Mouse (Mus musculus): ENCODE measurements around the gene Pros1. TPM values are rescaled to one million over a fixed set of nuclear protein-coding genes. Genes with fewer than 3 reads are reported as not detected.

Gene Pros1
- polyA plus RNA-seq, 1 experiment from 2014 or later = 24.2 TPM

DNA sequence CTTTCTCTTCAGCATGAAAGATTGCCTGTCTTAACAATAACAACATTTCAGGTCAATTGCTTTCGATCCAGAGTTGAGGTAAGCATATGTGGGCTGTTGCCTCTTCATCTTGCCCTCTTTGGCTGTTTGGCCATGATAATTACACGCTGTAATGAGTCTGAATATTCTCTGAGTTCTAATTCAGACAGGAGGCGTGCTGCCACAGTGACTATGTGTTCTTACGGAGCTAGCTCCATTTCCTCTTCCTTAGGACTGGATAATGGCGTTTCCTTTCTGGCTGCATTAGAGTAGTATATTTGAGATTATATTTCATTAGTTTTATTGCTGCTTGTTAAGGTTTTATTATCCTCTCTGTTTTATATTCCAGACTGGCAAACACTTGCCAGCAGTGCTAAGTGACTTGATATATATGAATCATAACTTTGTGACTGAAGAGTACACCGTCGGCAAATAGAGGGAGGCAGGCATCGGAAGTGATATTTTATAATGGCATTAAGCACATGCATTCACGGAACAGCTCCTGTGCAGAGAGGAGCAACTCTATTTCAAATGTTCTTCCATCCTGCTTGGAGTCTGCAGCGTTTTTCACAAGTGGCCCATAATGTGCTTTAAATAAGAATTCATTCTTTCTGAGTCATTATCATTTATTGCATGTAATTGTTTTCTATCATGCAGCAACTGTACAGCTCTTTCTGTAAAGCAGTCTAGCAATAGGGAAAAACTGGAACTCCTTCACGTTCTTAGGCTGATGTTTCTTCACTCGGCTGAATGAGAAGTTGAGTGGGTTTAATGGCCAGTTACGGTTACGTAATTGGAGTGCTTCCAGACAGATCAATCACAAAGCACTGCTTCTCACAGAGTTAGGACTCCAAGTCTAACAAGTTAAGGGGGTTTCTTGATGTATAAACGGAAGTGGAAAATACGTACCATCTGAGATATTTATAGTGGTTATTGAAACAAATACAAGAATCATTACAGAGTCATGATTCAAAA, 88.6 kb downstream of the Pros1 start:
- no peak overlapping the region for H3K4me2 ChIP-seq
- ATAC-seq (replicated peaks; ENCODE audit: low FRiP score) = no peak
- no peak for DNase-seq (ENCODE audit: low spot score)

GRCm38 (mm10) chr16:62958485-62958884, 104.4 kb downstream of the Pros1 start:
- no peak overlapping the region for H3K9ac ChIP-seq (ENCODE audit: low read depth, low read length)
- no peak overlapping the region for H3K4me3 ChIP-seq (ENCODE audit: low read depth, low read length)
- H3K4me1 ChIP-seq (replicated peaks; ENCODE audit: control insufficient read depth, insufficient read depth, low read length) = no peaks in the 10 kb centered on the region
- H3K27ac ChIP-seq (ENCODE audit: low read depth, low read length) = no peak overlapping the region
- no peaks in the 10 kb centered on the region for H3K27me3 ChIP-seq (replicated peaks; ENCODE audit: control insufficient read depth, insufficient read depth, low read length)
- H3K4me2 ChIP-seq = no peak overlapping the region
- no peaks in the 10 kb centered on the region for H3K36me3 ChIP-seq (ENCODE audit: control insufficient read depth, insufficient read depth, low read length)
- WGBS = 81% methylated on average over 4 of the region's 4 CpGs
- no peak for ATAC-seq (replicated peaks; ENCODE audit: low FRiP score)
- DNase-seq (ENCODE audit: low spot score) = no peak
- H3K9me3 ChIP-seq (ENCODE audit: control insufficient read depth, low read length) = no peaks in the 10 kb centered on the region

More for the DNA sequence above, 88.6 kb downstream of the Pros1 start:
- Histone ChIP-seq H3K4me3 (ENCODE audit: low read depth, low read length) (no peak overlapping the region), H3K36me3 (ENCODE audit: control insufficient read depth, insufficient read depth, low read length) (no peaks in the 10 kb centered on the region), H3K9ac (ENCODE audit: low read depth, low read length) (no peak overlapping the region), H3K27ac (ENCODE audit: low read depth, low read length) (no peak overlapping the region), H3K27me3 (replicated peaks; ENCODE audit: control insufficient read depth, insufficient read depth, low read length) (no peaks in the 10 kb centered on the region), H3K9me3 (ENCODE audit: control insufficient read depth, low read length) (no peaks in the 10 kb centered on the region), H3K4me1 (replicated peaks; ENCODE audit: control insufficient read depth, insufficient read depth, low read length) (no peaks in the 10 kb centered on the region)
- 80% methylated on average over 16 of the region's 16 CpGs for WGBS

DNA sequence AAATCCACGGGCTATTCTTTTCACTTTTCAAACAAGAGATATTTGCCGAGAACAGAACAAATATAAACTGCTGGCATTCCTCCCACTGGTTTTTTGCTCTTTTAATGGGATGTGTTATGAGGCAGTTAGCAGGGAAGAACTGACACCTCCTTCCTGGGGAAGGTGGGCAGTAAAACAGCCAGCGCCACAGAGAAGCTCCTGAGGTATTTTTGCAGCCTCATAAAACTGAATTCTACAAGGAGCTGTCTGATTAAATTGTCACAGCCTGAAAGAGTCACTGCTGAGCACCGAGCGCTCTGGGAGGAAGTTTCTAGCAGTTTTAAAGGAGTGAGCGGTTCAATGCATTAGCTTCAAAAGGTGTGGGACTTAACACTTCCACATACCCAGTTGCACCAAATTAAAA, 110.3 kb downstream of the Pros1 start:
- Histone ChIP-seq H3K36me3 (ENCODE audit: control insufficient read depth, insufficient read depth, low read length) (no peaks in the 10 kb centered on the region), H3K9me3 (ENCODE audit: control insufficient read depth, low read length) (no peaks in the 10 kb centered on the region), H3K4me2 (no peak overlapping the region), H3K27me3 (replicated peaks; ENCODE audit: control insufficient read depth, insufficient read depth, low read length) (no peaks in the 10 kb centered on the region), H3K4me3 (ENCODE audit: low read depth, low read length) (no peak overlapping the region), H3K9ac (ENCODE audit: low read depth, low read length) (no peak overlapping the region), H3K4me1 (replicated peaks; ENCODE audit: control insufficient read depth, insufficient read depth, low read length) (no peaks in the 10 kb centered on the region), H3K27ac (ENCODE audit: low read depth, low read length) (no peak overlapping the region)
- no peak for DNase-seq (ENCODE audit: low spot score)
- 72% methylated on average over 6 of the region's 6 CpGs for WGBS
- no peak for ATAC-seq (replicated peaks; ENCODE audit: low FRiP score)

- H3K27ac ChIP-seq (ENCODE audit: low read depth, low read length) = no peak overlapping the region
- 55% methylated on average over 1 of the region's 1 CpGs for WGBS
- no peaks in the 10 kb centered on the region for H3K9me3 ChIP-seq (ENCODE audit: control insufficient read depth, low read length)
- H3K27me3 ChIP-seq (replicated peaks; ENCODE audit: control insufficient read depth, insufficient read depth, low read length) = no peaks in the 10 kb centered on the region
- no peaks in the 10 kb centered on the region for H3K36me3 ChIP-seq (ENCODE audit: control insufficient read depth, insufficient read depth, low read length)
- H3K4me1 ChIP-seq (replicated peaks; ENCODE audit: control insufficient read depth, insufficient read depth, low read length) = no peaks in the 10 kb centered on the region
- H3K4me2 ChIP-seq = no peak overlapping the region
- no peak overlapping the region for H3K4me3 ChIP-seq (ENCODE audit: low read depth, low read length)
- DNase-seq (ENCODE audit: low spot score) = no peak
- ATAC-seq (replicated peaks; ENCODE audit: low FRiP score) = no peak
- no peak overlapping the region for H3K9ac ChIP-seq (ENCODE audit: low read depth, low read length)
These were observed 117.7 kb downstream of the Pros1 start for GRCm38 (mm10) chr16:62971673-62972332.

GRCm38 (mm10) chr16:62974926-62975325, 120.8 kb downstream of the Pros1 start:
- Histone ChIP-seq H3K4me2 (no peak overlapping the region), H3K4me1 (replicated peaks; ENCODE audit: control insufficient read depth, insufficient read depth, low read length) (no peaks in the 10 kb centered on the region), H3K27ac (ENCODE audit: low read depth, low read length) (no peak overlapping the region), H3K9ac (ENCODE audit: low read depth, low read length) (no peak overlapping the region), H3K4me3 (ENCODE audit: low read depth, low read length) (no peak overlapping the region), H3K36me3 (ENCODE audit: control insufficient read depth, insufficient read depth, low read length) (no peaks in the 10 kb centered on the region), H3K27me3 (replicated peaks; ENCODE audit: control insufficient read depth, insufficient read depth, low read length) (no peaks in the 10 kb centered on the region), H3K9me3 (ENCODE audit: control insufficient read depth, low read length) (no peaks in the 10 kb centered on the region)
- 63% methylated on average over 1 of the region's 1 CpGs for WGBS
- DNase-seq (ENCODE audit: low spot score) (no peak), ATAC-seq (replicated peaks; ENCODE audit: low FRiP score) (no peak)

Small RNA genes lying within 50 kb of the gene (microRNA-seq; reads per million reads assigned to microRNA genes)
- not detected for gene Gm25986 (ENCODE audit: borderline number of aligned reads)

Other genes with a start within 250 kb of the Pros1 start
- gene Nsun3, start 67.5 kb upstream of the Pros1 start, polyA plus RNA-seq (2014; fragmentation: Nextera tagmentation; extraction: Ambion mirVana) = 11.1 and 12.1 TPM in 2 replicates
- 0.11 and 0.17 TPM in 2 replicates for gene Stx19, start 39.6 kb upstream of the Pros1 start, polyA plus RNA-seq (2014; fragmentation: Nextera tagmentation; extraction: Ambion mirVana)
- 8.4 and 10.7 TPM in 2 replicates for gene Arl13b, start 7.3 kb upstream of the Pros1 start, polyA plus RNA-seq (2014; fragmentation: Nextera tagmentation; extraction: Ambion mirVana)